Mouse (Mus musculus): ENCODE measurements around the gene Csnk1e. TPM values are rescaled to one million over a fixed set of nuclear protein-coding genes. Genes with fewer than 3 reads are reported as not detected.

Csnk1e gene
- total RNA-seq, 2 experiments from 2014 or later = 139 to 147 TPM

GRCm38 (mm10) chr15:79368861-79369440 lies 86.4 kb downstream of the Csnk1e start:
- DNase-seq (ENCODE audit: low spot score in 2 of 2) = no peak

GRCm38 (mm10) chr15:79368313-79368811 lies 87.0 kb downstream of the Csnk1e start:
- no peak for DNase-seq (ENCODE audit: low spot score in 2 of 2)

Small RNA genes lying within 50 kb of the gene (microRNA-seq; reads per million reads assigned to microRNA genes)
- gene Gm44302 = 0 reads per million in 2 experiments
- 2.3 reads per million in 2 experiments for gene Mir1943

Other genes starting within 250 kb of the Csnk1e start
- 10 to 100 TPM; 47.6 to 47.8 TPM for gene Pick1, start 226.4 kb downstream of the Csnk1e start, total RNA-seq (2021)
- gene Gm49486, start 226.2 kb downstream of the Csnk1e start, total RNA-seq (2021) = 1 to 10 TPM; 1.3 to 1.7 TPM
- 1 to 10 TPM in 1 of 2 experiments, under 1 TPM in 1; 0.21 to 1.0 TPM for gene Slc16a8, start 200.8 kb downstream of the Csnk1e start, total RNA-seq (2021)
- gene Baiap2l2, start 170.0 kb downstream of the Csnk1e start, total RNA-seq (2021) = 1 to 10 TPM; 2.7 to 4.0 TPM
- gene Pla2g6, start 127.2 kb downstream of the Csnk1e start, total RNA-seq (2021) = 10 to 100 TPM; 18.5 to 22.3 TPM
- gene Maff, start 108.9 kb downstream of the Csnk1e start, total RNA-seq (2021) = 1 to 10 TPM; 1.7 to 2.0 TPM
- gene Tmem184b, start 52.0 kb downstream of the Csnk1e start, total RNA-seq (2021) = 10 to 100 TPM; 47.4 to 49.2 TPM
- gene Kcnj4, start 49.7 kb upstream of the Csnk1e start, total RNA-seq (2021) = 10 to 100 TPM; 69.2 to 72.7 TPM
- gene Kdelr3, start 60.8 kb upstream of the Csnk1e start, total RNA-seq (2021) = 1 to 10 TPM; 1.4 to 1.8 TPM
- 100 to 1,000 TPM; 353 to 381 TPM for gene Ddx17, start 91.2 kb upstream of the Csnk1e start, total RNA-seq (2021)
- 1 to 10 TPM in 1 of 2 experiments, under 1 TPM in 1; 0.29 to 1.7 TPM for gene Dmc1, start 149.5 kb upstream of the Csnk1e start, total RNA-seq (2021)
- 10 to 100 TPM; 10.2 to 11.0 TPM for gene Fam227a, start 203.4 kb upstream of the Csnk1e start, total RNA-seq (2021)
- gene Cby1, start 203.6 kb upstream of the Csnk1e start, total RNA-seq (2021) = 10 to 100 TPM; 57.0 to 59.9 TPM
- gene Tomm22, start 215.3 kb upstream of the Csnk1e start, total RNA-seq (2021) = 100 to 1,000 TPM; 103 TPM
- 10 to 100 TPM; 46.2 to 46.4 TPM for gene Josd1, start 232.4 kb upstream of the Csnk1e start, total RNA-seq (2021)
- gene Gtpbp1, start 235.3 kb upstream of the Csnk1e start, total RNA-seq (2021) = 10 to 100 TPM; 43.3 to 44.1 TPM

Measured in layer of hippocampus, postnatal 14 days (tissue).